Mouse (Mus musculus) ovary, postnatal 10 days (tissue): Measurements from ENCODE around the gene Syde1.
"Not testable (repeated sequence)": the region's sequence is repeated elsewhere in the genome, so short reads cannot be mapped to it uniquely, and the experiment has no call there.

Source experiments
- DNase-seq: peaks from one replicate; pipeline ENCODE4 v3.0.0; 2022; ENCODE audit warnings: low spot score

Syde1 gene

DNA sequence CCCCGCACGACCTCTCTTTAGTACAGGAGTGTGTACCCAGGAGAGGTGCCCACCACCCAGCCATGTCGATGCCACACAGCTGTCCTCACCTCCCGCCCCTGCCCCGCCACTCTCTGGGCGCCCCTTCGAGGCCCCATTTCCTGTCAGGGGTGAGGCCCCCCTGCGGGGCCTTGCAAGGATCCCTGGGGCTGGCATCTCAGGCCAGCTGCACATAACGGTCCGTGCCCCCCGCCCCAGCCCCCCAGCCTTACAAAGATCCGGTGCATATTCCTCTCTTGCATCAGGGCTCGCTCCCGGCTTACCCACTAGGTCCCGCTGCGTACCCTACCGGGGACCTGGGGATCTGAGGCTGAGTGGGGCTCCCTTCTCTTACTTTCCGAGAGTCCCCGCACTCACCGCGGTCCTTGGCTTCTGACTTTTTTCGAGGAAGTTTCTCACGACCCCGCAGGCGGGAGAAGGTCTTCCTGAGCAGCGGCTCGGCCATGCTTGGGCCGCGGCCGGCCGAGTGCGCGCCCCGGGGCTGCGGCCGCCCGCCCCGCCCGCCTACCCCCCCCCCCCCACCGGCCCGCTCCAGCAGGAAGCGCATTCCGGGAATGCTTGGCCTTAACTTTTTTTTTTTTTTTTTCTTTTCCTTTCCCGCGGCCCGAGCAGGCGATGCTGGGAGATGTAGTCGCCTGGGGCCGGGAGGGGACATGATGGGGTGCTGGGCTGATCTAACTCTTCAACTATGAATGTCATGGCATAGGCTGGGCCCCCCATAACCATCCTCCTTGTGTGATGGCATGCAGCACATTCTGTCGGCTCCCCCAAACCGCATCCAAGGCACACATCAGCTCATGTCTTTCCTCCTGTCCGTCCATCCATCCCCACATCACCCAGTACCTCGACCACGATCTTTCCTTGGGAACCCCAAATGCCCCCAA lies at the start of gene Syde1:
TSS of gene Syde1 (minus strand) at position 559 of the 923 bp plus-strand sequence.
- DNase-seq, result peak; percentile 61

DNA sequence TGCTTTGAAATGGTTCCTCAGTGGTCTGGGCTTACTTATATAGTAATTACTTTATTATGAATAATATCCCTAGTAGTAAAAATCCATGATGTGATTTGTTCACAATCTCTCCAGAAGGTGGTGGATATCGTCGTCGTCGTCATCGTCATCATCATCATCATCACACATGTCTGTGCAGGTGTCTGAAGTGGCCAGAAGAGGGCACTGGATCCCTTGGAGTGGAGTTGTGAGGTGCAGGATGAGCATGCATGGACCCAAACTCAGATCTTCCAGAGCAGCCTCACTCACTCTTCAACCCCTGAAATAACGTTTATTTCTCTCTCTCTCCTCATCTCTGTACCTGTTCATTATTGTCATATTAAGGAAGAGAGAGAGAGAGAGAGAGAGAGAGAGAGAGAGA lies 40.5 kb upstream of the Syde1 start:
- DNase-seq, result no peak

DNA sequence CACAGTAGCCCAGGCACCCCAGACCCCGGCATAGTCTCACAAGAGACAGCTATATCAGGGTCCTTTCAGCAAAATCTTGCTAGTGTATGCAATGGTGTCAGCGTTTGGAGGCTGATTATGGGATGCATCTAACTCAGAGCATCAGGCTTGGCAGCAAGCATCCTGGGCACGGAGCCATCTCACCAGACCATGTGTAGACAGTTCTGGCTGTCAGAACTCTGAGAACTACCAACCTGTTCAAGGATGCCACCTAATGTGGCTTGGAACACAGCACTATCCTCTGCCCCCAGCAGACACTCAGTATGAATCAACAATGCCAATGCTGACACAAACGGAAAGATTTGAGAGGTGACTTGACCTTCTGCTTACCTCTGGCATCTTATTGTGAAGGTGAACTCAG lies 38.4 kb upstream of the Syde1 start:
- no peak for DNase-seq

DNA sequence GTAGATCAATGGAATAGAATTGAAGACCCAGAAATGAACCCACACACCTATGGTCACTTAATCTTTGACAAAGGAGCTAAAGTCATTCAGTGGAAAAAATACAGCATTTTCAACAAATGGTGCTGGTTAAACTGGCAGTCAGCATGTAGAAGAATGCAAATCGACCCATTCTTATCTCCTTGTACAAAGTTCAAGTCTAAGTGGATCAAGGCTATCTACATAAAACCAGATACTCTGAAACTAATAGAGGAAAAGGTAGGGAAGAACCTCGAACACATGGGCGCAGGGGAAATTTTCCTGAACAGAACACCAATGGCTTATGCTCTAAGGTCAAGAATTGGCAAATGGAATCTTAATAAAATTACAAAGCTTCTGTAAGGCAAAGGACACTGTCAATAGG lies 31.4 kb upstream of the Syde1 start:
- not testable (repeated sequence) for DNase-seq

DNA sequence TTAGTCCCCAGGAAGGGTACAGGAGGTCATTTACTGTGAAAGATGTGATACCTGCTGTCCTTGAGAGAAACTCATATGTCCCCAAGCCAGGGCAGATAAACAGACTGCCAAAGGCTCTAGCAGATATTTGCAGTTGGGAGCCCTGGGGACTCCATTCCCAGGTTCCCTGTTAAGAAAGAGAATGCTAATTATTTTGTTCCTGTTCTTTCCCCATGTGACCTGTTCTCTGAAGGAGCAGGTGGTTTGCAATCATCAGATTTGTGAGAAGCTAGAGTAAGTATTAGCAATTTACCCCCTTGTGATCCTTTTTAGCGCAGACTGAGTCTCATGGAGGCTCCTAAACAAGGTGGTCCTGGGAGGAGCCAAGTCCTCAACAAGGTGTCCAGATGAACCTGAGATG lies 26.2 kb upstream of the Syde1 start, which contains the start of gene Olfr1357:
TSS of gene Olfr1357 (minus strand) at position 101 of the 400 bp plus-strand sequence.
- no peak for DNase-seq

DNA sequence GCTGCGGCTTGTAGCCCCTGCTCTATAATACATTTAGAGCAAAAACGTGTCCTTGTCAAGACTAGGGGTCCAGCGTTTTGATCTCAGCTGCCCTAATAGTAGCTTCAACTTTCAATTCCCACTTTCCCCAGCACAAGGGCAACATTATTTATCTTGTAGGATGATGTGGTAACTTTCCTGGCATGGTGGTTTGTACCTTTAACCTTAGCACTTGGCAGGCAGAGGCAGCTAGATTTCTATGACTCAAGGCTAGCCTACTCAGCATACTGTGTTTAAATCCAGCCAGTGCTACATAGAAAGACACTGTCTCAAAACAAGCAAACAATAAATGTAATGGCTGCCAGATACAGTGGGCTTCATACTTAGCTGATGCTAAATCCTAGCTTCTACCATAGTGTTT lies 15.8 kb upstream of the Syde1 start:
- no peak for DNase-seq

DNA sequence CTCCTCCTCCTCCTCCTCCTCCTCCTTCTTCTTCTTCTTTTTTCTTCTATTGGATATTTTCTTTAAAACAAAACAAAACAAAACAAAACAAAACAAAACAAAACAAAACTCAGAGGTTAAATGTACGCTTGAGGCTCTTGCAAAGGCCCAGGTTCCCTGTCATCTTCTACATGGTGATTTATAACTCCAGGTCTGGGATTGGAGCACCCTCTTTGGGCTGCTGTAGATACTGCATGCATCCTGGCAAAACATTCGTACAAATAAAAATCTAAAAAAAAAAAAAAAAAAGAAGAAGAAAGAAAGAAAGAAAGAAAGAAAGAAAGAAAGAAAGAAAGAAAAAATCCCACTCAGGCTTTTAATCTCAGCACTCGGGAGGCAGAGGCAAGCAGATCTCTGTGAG lies 13.3 kb upstream of the Syde1 start:
- DNase-seq, result no peak

DNA sequence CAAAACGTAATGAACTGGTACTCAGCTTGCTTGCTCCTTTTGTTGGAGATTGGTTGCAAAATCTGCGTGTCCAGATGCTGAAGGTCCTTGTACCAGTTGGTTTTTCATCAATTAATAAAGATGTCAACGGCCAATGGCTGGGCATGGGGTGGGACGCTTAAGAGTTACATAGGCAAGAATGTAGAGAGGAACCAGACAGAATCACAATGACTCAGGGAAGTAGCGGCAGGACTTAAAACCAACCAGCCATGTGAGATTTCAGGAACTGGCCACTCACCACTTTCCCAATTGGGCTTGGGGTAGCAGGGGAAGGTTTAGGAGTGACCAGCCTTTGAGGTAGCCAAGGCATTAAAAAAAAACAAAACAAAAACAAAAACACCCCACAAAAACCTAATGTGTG lies 8.1 kb upstream of the Syde1 start:
- DNase-seq, result no peak

DNA sequence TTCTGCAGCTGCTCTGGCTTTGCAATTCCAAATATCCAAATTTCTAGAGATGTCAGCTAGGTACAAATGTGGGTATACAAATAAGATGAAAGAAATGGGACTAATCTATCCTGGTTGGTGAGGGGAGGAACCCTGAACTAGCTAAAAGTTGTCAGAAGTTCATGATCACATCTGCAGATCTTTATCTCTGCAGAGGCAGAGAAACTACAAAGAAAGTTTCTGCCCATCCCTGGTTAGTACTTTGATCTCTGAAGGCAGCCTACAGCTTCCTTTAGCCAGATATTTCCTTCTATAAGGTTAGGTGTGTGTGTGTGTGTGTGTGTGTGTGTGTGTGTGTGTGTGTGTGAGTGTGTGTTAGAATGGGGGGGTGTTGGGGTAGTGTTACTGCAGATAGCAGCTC lies 2.8 kb upstream of the Syde1 start:
- no peak for DNase-seq

DNA sequence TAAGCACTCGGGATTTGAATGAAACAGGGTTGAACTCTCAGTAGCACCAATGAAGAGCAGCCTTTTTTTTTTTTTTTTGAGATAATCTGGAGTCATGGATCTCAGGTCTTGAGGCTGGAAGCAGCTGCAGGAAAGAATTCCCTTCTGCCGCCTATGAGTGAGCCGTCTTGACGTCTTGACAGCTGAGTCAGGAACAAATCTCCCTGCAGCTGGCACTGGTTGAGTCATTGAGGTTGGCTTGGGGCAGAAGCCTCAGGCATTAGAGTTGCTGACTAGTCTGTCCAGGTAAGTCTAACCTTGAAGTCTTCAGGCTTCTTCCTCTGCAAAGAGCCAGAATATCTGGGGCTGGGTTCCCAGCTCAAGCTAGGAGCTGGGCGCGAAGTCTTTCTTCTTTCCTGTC lies 2.4 kb upstream of the Syde1 start:
- DNase-seq, result no peak

DNA sequence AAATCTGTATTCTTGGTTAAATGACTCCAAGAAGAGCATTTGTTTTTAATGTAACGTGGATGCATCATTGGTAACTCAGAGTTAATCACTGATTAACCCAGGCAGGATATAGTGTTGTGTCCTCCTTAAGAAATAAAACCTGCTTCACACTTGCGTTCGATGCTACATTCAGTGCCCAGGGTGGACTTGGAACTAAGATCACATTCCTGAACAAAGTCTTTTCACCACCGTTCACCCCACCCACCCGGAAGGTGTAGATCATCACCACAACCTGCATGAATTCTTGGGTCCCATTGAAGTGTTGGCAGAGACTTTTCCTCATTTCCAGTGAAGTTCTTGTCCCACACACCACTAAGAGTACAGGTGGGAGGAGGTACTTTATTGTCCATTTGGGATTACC lies 2.0 kb upstream of the Syde1 start:
- no peak for DNase-seq

DNA sequence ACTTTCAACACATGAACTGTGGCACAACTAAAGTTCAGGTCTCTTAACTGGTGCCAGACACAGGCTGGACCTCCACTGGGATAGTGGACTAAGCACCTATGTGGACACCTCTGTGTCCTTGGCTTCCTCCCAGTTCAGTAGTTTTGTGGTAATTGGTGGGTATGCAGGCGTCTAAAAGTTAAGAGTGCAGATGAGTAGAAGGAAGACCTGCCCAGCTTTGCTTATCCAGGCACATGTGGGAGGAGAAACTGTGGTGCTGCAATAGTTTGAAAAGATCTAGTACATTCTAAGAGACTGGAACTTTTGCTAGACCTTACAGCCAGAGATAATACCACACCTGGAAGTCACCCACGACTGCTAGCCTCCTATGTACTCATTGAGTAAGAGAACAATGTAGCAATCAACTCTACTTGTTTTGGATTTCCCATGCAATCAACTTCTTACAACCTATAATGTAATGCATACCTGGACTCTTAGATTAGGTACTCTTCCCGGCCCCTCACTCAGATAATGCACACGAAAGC lies 1.2 kb upstream of the Syde1 start:
- DNase-seq, result no peak

DNA sequence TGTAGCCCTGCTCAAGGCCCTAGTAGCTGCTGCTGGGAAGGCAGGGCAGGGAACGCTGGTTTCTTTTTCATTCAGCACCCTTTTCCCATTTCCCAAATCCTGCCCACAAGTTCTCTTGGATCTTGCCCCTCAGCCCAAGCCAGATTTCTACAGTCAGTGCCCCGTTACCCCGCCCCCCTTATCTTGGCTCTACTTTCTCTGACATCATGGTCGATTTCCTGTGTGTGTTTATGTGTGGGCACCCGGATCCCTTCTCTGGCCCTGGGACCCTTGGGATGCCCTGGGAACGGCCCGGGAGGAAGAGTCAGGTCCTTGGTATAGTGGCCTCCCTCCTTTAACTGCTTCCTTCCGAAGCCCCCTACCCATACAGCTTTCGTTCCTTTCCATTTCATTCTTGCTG lies 1.0 kb downstream of the Syde1 start:
- DNase-seq, result no peak

DNA sequence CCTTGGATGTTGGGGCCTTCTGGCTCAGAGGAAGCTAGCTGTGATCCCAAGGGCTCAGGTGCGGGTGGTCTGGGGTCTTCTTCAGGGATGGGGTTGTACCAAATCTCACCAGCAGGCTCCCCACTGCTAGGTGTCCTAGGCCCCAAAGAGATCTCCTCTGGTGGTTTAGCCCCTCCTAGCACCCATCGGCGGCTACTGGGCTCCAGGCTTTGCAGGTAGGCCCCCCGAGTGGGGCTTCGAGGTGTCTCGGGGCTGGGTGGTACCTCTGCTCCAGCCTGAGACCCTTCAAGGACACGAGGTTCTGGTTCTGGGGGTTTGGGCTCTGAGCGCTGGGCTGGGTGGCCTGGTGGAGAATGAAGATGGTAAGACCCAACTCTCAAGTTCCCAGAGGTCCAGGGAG lies 1.9 kb downstream of the Syde1 start:
- no peak for DNase-seq

DNA sequence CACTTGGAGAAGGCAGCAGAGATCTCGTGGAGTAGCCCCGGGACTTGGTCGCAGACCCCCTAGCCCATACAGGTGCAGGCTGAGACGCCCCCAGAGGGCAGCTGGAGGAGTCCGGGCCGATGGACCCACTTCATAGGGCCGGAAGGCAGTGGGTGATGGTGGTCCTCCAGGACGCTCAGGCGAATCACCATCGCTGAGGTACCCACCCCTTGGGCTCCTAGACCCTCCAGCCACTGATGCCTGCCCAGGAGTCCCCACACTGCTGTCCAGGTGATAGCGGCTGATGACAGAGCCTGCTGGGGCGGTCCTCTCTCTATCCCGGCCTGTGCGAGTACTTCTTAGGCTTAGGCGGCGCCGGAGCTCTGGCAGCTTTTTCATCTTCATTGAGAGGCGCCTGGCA lies 2.5 kb downstream of the Syde1 start:
- DNase-seq, result no peak

DNA sequence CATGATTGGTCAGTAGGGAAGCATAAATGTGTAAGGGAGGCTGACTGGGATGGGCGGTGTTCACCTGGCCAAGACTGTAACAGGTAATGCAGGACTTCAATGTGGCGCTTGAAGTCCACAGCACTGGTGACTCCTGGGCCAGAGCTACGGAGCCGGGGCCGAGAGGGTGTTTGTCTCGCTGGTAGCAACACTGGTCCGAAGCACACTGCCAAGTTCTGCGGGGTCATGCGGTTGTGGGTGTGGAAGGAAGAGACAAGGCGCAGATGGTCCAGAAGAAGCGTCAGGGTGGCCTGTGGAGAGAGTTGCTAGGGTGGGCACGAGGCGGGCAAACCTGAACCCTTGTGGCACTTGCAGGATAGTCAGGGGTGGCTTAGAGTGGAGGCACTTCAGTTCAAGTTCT lies 5.7 kb downstream of the Syde1 start:
- DNase-seq, result no peak

DNA sequence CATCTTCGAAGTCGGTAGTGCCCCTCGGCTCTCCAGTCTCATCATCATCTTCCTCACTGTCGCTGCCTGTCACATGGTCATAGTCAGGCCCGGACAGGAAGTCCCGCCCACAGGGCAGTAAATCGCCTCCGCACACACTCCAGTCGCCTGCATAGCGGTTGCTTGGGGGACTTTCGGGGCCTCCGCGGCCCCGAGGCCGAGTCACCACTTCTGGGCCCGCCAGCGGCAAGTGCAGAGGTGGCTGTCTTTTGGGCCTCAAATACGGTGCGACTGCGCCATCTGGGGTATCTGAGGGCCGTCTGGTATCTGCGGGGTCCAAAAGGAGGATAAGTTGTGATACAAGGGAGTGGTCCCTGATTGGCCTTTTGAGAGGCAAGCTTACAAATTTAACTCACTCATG lies 6.2 kb downstream of the Syde1 start:
- no peak for DNase-seq

DNA sequence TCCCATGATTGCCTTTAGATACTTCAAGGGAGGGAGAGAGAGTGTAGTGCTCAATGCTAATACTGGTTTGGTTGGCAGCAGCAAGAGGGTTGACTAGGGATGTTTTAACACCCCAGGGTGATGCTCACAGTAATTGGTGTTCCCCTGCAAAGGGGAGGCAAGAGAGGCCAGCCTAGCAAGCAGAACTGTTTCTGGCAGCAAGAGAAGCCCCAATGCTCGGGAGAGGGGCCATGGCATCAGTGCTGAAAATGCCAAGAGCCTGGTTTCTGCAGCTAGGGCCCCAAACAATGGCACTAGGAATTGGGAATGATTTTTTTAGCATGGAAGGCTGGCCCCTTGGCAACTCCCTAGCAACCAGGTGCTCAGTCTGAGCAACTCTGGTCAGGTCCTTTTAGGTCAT lies 6.8 kb downstream of the Syde1 start:
- no peak for DNase-seq

DNA sequence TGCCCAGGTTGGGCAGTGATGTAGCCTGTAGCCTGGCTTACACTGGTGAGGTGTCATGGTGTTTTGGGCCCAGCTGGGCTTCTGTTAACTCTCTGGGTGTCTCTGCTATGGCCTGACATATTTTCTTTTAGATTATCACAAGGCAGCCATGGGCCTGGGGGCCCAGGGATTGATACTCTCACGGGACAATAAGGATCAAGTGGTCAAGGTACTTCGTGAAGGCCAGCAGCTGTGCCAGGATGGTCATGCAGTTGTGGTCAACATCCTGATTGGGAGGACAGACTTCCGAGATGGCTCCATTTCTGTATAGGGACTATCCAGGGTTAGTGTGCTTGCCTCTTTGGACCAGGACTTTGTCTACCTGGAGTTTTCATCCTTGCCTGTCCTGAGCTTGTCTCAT lies 7.8 kb downstream of the Syde1 start:
- no peak for DNase-seq

DNA sequence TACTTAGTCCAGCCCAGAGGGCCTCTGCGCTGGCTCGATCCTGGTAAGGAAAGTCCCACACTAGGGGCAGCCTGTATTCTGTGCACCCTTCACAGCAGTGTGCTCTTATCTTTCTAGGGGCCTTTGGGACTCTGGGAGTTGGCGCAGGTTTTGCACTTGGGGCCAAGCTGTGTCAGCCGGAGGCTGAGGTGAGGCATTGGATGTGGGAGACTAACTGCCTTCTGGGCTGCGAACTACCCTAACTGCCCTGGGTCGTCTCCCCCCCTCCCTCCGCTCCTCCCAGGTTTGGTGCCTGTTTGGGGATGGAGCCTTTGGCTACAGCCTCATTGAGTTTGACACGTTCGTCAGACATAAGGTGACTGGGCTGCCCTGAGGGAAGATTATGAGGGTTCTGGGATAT lies 8.4 kb downstream of the Syde1 start:
- no peak for DNase-seq

DNA sequence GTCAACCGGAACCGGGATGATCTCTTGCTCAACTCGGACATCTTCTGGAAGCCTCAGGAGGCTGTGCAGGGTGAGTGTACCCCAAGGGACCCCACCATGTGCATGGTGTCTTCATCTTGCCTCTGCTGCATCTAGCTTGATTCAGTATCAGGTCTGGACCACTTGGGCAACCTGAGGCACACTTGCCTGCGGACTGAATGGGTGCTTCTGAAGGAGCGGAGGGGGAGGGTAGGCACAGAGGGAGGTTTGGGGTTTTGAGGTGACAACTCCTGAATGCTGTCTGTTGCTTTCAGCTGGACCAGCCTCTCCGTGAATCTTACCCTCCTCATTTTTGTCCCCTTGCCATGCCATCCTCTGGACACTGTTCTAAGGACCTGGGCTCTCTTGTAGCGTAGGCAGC lies 10.6 kb downstream of the Syde1 start:
- DNase-seq, result no peak

DNA sequence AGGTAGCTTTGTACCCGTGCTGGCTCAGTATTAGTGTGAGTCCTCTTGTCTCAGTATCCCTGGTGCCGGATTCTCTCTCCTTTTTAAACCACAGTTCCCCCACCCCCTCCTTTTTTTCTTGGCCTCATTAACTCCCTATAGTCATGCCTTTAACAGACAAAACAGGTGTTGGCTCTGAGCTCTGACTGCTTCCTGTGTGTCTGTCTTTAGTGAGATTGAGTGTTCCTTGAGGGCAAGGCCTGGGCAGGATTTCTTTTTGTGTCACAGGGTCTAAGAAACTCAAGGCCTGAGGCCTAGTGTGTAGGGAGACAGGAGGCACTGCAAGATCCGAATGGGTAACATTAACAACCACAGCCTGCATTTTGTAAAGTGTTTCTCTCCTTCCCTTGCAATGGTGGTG lies 13.6 kb downstream of the Syde1 start:
- DNase-seq, result no peak

DNA sequence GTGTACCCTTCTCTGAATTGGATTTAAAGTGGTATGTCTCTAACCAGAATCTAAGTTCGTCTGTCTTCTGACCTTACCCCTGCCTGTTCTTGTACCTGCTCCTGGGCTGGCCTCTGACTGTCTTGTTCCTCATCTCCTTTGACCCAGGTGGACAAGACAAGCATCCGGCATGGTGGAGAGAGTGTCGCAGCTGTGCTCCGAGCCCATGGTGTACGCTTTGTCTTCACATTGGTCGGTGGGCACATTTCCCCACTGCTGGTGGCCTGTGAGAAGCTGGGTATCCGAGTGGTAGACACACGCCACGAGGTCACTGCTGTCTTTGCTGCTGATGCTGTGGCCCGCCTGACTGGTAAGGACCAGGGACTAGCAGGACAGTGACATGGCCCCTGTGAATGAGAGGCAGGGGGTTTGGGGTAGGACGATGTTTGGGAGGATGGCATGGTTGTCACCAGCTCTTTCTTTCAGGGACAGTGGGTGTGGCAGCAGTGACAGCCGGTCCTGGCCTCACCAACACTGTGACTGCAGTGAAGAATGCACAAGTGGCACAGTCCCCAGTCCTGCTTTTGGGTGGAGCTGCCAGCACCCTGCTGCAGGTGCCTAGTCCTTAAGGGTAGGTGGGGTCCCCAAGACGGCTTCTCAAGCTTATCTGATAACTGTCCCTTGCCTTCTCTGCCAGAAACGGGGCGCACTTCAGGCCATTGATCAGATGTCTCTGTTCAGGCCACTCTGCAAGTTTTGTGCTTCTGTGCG lies 15.2 kb downstream of the Syde1 start:
- no peak for DNase-seq
